Mouse (Mus musculus) left cerebral cortex, postnatal 36 days (tissue): Measurements from ENCODE around the gene Rrnad1. TPM values are rescaled to one million over a fixed set of nuclear protein-coding genes. Genes with fewer than 3 reads are reported as not detected.

Source experiments
- DNase-seq, 2 experiments: peaks; one replicate each; pipeline ENCODE4 v3.0.0; 2021 to 2022; ENCODE audit warnings: low spot score in 2 of 2, mixed read lengths in 1 of 2
- intact Hi-C: fragments of 180-260 bp; cut with DNase I; formaldehyde crosslinking; loops from one replicate; pipeline ENCODE4 v1.15.1; 2025
- total RNA-seq, 2 experiments: library from RNA; stranded (reverse); gene quantifications; 2 replicates each; pipeline ENCODE4 v1.2.3; 2021

Gene Rrnad1
- total RNA-seq, 2 experiments from 2014 or later = 16.4 to 23.9 TPM

- intact Hi-C loops = no loop called here
Measured at GRCm38 (mm10) chr3:87949955-87950515, 19.5 kb upstream of the Rrnad1 start.

GRCm38 (mm10) chr3:87949266-87949954 lies 18.9 kb upstream of the Rrnad1 start:
- intact Hi-C loops = no loop called here

More at GRCm38 (mm10) chr3:87949955-87950515, 19.5 kb upstream of the Rrnad1 start:
- DNase-seq = no peak

GRCm38 (mm10) chr3:87948378-87949265 lies 18.1 kb upstream of the Rrnad1 start, which contains the start of gene Crabp2:
Gene Crabp2, plus strand, starts transcription at chr3:87948666.
- DNase-seq = peak in 1 of 2 experiments; percentile 23
- intact Hi-C loops = no loop called here

More at GRCm38 (mm10) chr3:87949266-87949954, 18.9 kb upstream of the Rrnad1 start:
- no peak for DNase-seq

DNA sequence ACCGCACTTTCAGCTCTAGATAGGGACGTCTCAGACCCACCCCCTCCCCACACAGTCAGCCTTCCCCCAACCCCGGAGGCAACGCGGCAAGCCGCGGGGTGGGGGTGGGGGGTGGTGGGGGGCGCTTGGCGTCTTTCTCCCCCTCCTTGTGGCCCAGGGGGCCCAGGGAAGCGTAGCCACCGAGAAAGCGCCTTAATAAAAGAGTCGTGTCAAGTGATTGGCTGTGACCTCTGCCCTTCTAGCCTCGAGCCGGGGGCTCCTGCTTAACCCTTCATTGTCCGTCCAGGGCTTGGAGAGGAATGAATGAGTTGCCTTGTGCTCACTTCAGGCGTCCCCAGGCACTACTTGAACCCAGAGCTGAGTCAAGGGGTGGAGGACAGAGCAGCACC lies 17.3 kb upstream of the Rrnad1 start:
- intact Hi-C loops = no loop called here
- no peak for DNase-seq

DNA sequence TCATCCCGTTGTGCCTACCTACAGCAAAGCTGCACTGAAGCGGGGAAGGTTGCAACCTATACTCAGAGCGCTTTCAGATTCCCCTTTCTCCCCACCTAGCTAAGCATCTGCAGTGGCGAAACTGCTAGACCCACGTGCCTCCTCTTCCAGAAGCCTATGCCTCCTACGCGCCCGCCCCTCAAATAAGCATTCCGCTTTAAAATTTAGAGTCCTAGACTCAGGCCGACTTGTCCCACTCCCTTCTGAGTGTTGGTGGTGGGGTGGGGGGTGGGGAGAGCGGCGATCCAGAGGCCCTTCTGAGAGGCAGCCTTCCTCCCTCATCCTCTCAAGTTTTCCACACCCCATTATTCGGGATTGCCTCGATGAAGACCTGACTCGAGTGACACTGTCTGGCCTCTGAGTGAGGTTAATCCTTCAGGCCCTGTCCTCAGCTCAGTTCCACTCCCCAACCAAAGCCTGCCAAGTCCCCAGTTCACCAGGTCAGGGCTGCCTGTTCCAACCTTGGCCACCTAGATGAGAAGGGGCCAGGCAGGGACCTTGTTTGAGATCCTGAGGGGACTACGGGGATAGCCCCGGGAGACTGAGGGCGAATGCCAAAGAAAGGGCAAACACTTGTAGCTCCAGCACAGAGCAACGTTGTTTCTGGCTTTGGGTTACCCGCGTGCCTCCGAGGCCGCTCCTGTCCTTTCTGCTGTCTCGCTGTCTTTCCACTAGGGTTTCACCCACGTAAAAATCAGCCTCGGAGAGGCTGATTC lies 16.7 kb upstream of the Rrnad1 start:
- no peak for DNase-seq
- intact Hi-C loops = no loop called here

GRCm38 (mm10) chr3:87946541-87946860 lies 16.0 kb upstream of the Rrnad1 start:
- intact Hi-C loops = no loop called here
- DNase-seq = no peak

- DNase-seq = no peak
- intact Hi-C loops = no loop called here
Measured at GRCm38 (mm10) chr3:87945781-87946540, 15.4 kb upstream of the Rrnad1 start.

DNA sequence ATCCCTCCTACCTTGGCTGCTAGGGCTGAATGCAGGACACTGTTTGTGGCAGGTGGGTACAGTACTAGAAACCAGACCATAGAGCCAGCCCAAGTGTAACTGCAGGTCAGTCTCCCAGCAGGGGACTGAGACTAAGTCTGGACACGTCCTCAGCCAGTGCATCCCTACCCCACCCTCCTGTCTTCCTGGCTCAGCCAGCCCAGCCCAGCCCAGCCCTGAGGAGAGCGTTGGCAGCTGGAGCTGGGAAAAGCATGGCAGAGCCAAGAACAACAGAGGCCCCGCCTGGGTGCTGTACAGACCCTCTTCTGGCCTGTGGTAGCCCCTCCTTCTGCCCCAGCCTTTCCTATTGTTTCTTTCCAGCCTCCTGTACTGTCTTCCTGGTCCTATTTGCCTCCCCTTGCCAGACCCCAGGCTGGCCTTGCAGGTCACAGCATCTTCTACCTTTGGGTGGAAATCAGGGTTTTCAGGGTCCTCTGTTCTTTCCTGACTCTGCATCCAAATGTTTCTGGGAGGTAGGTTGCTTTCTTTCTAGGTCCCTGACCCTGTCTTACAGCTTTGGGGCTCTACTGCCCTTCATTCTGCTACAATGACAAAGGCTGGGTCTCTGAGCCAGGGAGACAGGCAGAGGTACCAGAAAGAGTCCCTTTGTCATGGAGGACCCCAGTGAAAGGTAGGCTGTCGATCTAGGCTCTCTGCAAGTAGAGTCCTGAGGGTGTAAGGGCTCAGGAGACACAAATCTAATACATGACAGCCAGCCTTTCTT lies 14.5 kb upstream of the Rrnad1 start:
- intact Hi-C loops = no loop called here
- no peak for DNase-seq

DNA sequence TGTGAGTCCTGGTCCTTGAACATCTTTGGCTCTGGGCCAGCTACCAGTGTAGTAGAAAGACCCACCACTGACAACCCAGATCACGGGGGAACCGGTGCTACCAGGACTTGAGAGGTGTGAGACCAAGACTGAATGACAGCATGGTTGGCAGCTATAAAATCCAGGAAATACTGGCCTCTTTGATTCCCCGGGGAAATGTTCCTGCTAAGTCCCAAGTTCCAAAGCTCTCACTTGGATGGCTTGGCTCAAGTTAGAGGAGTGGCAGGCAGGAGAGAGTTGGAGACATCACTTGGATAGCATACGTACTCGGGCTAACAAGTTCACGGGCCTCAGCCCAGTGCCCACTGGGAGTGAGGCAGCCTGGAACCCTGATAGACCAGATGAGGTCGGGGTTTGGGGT lies 13.1 kb upstream of the Rrnad1 start:
- intact Hi-C loops = no loop called here
- DNase-seq = no peak

- DNase-seq = no peak
- intact Hi-C loops = no loop called here
Measured at GRCm38 (mm10) chr3:87942471-87942870, 12.0 kb upstream of the Rrnad1 start.

GRCm38 (mm10) chr3:87940611-87941010 lies 10.1 kb upstream of the Rrnad1 start:
- no peak for DNase-seq
- intact Hi-C loops = no loop called here

DNA sequence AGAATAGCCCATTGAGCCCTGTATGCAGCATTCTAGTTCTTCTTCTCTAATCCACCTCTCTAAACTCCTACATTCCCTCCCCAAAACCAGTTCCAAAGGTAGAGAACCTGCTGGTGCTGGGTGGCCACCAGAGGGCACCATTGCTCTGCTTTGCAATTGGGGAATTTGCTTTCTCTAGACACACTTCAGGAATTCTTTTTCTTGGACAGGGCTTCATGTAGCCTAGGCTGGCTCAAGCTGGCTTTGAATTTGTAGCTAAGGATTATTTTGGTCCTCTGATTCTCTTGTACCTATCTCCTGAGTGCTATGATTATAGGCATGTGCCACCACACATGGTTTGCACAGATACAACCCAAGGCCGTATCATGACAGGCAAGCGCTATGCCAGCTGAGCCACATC lies 5.3 kb upstream of the Rrnad1 start:
- DNase-seq = peak; percentile 70 to 76
- intact Hi-C loops = loop anchor here (1.0 to 2.0 kb wide), 3 partner anchors 25 to 137 kb away; no protein-coding TSS in a partner anchor

DNA sequence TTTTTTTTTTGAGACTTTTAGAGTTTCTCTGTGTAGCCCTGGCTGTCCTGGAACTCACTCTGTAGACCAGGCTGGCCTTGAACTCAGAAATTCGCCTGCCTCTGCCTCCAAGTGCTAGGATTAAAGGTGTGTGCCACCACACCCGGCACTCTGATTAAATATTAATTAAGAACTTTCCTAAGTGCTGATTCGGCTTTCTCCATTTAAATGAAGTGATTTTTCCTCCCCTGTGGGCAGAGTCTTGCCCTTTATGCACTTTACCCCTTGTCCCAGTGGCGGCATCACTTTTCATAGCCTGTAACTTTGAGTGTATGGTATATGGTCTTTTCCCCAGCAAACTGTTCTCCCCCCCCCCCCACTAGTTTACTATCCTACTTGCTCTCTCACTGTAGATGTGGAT lies 4.7 kb upstream of the Rrnad1 start:
- intact Hi-C loops = loop anchor here (1.0 to 2.0 kb wide), 3 partner anchors 26 to 138 kb away; no protein-coding TSS in a partner anchor
- no peak for DNase-seq

GRCm38 (mm10) chr3:87934501-87934900 lies 4.0 kb upstream of the Rrnad1 start:
- no peak for DNase-seq
- intact Hi-C loops = loop anchor here (2.0 kb wide), 2 partner anchors 26 to 138 kb away; no protein-coding TSS in a partner anchor

- intact Hi-C loops = loop anchor here (2.0 kb wide), 2 partner anchors 27 to 139 kb away; no protein-coding TSS in a partner anchor
- DNase-seq = no peak
Measured at GRCm38 (mm10) chr3:87934026-87934425, 3.5 kb upstream of the Rrnad1 start.

DNA sequence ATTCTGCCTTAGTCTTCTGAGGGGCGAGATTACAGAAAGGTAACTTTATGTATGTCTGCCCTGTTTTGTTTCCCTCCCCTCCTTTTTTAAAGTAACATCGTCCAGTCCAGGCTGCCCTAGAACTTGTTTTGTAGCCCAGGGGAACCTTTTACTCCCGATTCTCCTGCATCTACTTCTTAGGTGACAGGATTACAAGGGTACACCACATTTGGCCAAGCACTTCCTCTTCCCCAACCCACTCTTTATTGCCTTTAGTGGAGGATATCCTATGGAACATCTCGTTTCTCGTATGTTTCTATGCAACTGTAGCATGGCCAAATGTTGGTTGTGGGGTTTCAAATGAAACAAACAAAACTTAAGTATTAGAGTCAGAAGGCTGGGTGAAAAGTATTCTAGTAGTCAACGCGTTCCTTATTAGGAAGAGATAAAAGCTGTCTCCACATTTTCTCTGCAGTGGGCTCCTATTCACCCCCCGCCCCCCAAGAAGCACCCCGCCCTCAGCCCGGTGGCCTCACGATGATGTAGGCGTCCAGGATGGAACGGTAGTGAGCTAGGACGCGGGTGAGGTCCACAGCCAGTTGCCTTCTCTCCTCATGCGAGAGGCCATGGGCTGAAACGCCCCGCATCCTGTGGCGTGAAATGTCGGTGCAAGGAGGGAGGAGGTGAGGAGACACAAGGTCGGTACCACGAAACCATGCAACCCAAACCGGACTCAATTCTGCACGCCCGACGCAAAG lies 1.0 kb downstream of the Rrnad1 start:
- no peak for DNase-seq
- intact Hi-C loops = loop anchor here (1.0 kb wide), 3 partner anchors 10 to 44 kb away; partner anchors contain the start of genes Hdgf, Mrpl24 and Prcc

- intact Hi-C loops = no loop called here
- DNase-seq = no peak
Measured at GRCm38 (mm10) chr3:87927452-87927851, 3.1 kb downstream of the Rrnad1 start.
